Mouse (Mus musculus) erythroblast, adult 5-6 weeks (primary cell): ENCODE data around the gene Tacc2. TPM values are rescaled to one million over a fixed set of nuclear protein-coding genes. Genes with fewer than 3 reads are reported as not detected.
"Not testable (repeated sequence)": the region's sequence is repeated elsewhere in the genome, so short reads cannot be mapped to it uniquely, and the experiment has no call there.

Experiments
- ATAC-seq: replicated peaks from 2 replicates; pipeline ENCODE4 v1.8.0; 2016; ENCODE audit warnings: moderate number of reproducible peaks, mild to moderate bottlenecking, moderate TSS enrichment, inconsistent platforms; ENCODE audit not compliant: poor library complexity, low FRiP score, severe bottlenecking
- total RNA-seq, 2 experiments: library from RNA; stranded (forward) in 1 of 2; stranded (reverse) in 1 of 2; fragments of 150-400 nt in 1 of 2; fragments of 200-764, 138-1000 nt in 1 of 2; gene quantifications; 2 replicates each; pipeline versions ENCODE4 v1.2.3 to v1.2.4; 2015 to 2017; ENCODE audit warnings: low replicate concordance in 2 of 2

Tacc2 gene
- total RNA-seq, 2 experiments from 2014 or later = 0.19 to 2.5 TPM

GRCm38 (mm10) chr7:130645332-130645993, 68.2 kb downstream of the Tacc2 start:
- no peak for ATAC-seq

- no peak for ATAC-seq
These were observed 68.9 kb downstream of the Tacc2 start for GRCm38 (mm10) chr7:130645994-130646761.

GRCm38 (mm10) chr7:130646762-130647139, 69.5 kb downstream of the Tacc2 start:
- no peak for ATAC-seq

- ATAC-seq = no peak
These were observed 70.8 kb downstream of the Tacc2 start for GRCm38 (mm10) chr7:130648061-130648460.

- ATAC-seq = no peak
These were observed 72.0 kb downstream of the Tacc2 start for GRCm38 (mm10) chr7:130649257-130649656.

GRCm38 (mm10) chr7:130650621-130651020, 73.4 kb downstream of the Tacc2 start:
- ATAC-seq = no peak

GRCm38 (mm10) chr7:130653036-130653555, 75.9 kb downstream of the Tacc2 start:
- ATAC-seq = no peak

GRCm38 (mm10) chr7:130654562-130654961, 77.3 kb downstream of the Tacc2 start:
- no peak for ATAC-seq

GRCm38 (mm10) chr7:130656965-130657364, 79.7 kb downstream of the Tacc2 start:
- ATAC-seq = no peak

- ATAC-seq = no peak
These were observed 80.5 kb downstream of the Tacc2 start for GRCm38 (mm10) chr7:130657751-130658150.

- no peak for ATAC-seq
These were observed 81.9 kb downstream of the Tacc2 start for GRCm38 (mm10) chr7:130659129-130659528.

GRCm38 (mm10) chr7:130662250-130662649, 85.0 kb downstream of the Tacc2 start:
- ATAC-seq = no peak

- ATAC-seq = no peak
These were observed 85.6 kb downstream of the Tacc2 start for GRCm38 (mm10) chr7:130662869-130663268.

GRCm38 (mm10) chr7:130664037-130664436, 86.8 kb downstream of the Tacc2 start:
- no peak for ATAC-seq

- no peak for ATAC-seq
These were observed 87.4 kb downstream of the Tacc2 start for GRCm38 (mm10) chr7:130664629-130665028.

- ATAC-seq = no peak
These were observed 88.1 kb downstream of the Tacc2 start for GRCm38 (mm10) chr7:130665358-130665757.

- ATAC-seq = not testable (repeated sequence)
These were observed 90.8 kb downstream of the Tacc2 start for GRCm38 (mm10) chr7:130668013-130668412.

- ATAC-seq = no peak
These were observed 91.6 kb downstream of the Tacc2 start for GRCm38 (mm10) chr7:130668729-130669281.

GRCm38 (mm10) chr7:130669370-130669881, 92.2 kb downstream of the Tacc2 start:
- no peak for ATAC-seq

- ATAC-seq = no peak
These were observed 93.1 kb downstream of the Tacc2 start for GRCm38 (mm10) chr7:130670358-130670757.

- ATAC-seq = no peak
These were observed 94.1 kb downstream of the Tacc2 start for GRCm38 (mm10) chr7:130671301-130671700.
